Mouse (Mus musculus) adrenal gland, adult 18-20 months (tissue): ENCODE results near the gene Adsl. TPM values are rescaled to one million over a fixed set of nuclear protein-coding genes. Genes with fewer than 3 reads are reported as not detected.

Experiments used
- DNase-seq, 2 experiments: peaks; one replicate each; pipeline ENCODE4 v3.0.0; 2021 to 2022; ENCODE audit warnings: low spot score in 2 of 2
- microRNA-seq, 2 experiments: library from miRNA; unstranded; fragments of <30 nt; microRNA quantifications; one replicate each; pipeline ENCODE4 v1.2.0; 2021; ENCODE audit warnings: borderline number of aligned reads in 2 of 2
- total RNA-seq, 2 experiments: library from RNA; stranded (reverse); gene quantifications; 1 replicate in 1 of 2; 2 replicates in 1 of 2; pipeline ENCODE4 v1.2.3; 2021

Adsl gene
- total RNA-seq, 2 experiments from 2014 or later: 34.8 to 37.1 TPM

DNA sequence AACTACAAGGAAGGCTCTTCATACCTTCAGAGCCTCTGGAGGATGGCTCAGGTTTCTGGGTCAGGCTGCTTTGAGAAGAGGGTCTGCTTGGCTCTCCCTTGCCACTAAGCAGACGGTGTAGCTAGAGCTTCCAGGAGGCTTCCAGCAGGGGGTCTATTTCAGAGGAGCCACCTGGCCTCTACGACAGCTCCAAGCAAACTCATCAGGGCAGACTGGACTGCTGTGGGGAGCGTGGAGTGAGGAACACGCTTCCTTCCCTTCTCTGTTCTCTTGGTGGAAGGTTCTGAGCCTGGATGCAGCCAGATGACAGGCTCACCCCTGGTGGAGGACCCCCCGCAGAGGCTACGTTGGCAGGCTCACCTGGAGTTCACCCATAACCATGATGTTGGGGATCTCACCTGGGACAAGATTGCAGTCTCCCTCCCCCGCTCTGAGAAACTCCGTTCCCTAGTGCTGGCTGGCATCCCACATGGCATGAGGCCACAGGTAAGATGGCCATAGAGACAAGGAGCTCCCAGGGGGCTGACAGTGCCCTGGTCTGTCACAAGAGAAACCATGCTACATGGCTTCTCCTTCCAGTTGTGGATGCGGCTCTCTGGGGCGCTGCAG lies 57.9 kb downstream of the Adsl start:
- DNase-seq: no peak

DNA sequence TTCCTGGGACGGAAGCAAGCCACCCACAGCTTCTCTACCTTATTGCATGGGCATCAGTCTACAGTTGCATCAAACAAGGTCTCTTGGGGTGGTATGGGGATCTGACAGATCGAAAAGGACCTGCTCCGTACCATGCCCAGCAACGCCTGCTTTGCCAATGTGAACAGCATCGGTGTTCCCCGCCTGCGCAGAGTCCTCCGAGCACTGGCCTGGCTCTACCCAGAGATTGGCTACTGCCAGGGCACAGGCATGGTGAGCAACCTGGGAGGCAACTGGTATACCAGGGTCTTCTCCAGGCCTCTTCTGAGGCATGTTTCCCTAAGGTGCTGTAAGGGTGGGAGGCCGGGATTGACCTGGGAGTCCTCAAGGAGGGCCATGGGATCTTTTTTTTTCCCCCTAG lies 59.0 kb downstream of the Adsl start:
- DNase-seq: no peak

DNA sequence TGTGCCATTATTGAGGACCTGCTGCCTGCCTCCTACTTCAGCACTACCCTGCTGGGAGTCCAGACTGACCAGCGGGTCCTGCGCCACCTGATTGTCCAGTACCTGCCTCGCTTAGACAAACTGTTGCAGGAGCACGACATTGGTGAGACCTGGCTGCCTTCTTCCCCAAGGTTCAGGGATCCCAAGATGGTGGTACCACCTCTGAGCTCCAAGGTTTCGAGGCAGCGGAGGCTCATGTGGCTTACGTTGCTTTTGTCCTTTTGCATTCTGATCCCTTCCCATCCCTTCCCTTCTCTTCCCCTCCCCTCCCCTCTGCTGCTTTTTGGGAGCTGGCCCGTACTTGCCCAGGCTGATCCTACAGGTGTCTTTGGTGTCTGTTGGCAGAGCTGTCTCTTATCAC lies 59.6 kb downstream of the Adsl start:
- DNase-seq: no peak

DNA sequence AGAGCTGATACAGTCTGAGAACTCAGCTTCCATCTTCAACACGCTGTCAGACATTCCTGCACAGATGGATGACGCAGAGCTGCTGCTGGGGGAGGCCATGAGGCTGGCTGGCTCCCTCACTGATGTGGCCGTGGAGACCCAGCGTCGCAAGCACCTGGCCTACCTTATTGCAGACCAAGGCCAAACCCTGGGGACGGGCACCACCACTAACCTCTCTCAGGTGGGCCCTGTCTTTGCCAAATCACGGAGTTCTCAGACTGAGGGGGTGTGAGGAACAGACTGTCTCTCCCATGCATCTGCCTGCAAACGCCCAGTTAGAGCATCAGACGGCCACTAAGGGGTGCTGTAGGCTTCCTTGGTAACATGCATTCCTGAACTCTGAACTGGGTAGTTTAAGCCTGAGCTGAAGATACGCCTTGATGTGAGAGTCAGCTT lies 60.4 kb downstream of the Adsl start:
- DNase-seq: no peak

DNA sequence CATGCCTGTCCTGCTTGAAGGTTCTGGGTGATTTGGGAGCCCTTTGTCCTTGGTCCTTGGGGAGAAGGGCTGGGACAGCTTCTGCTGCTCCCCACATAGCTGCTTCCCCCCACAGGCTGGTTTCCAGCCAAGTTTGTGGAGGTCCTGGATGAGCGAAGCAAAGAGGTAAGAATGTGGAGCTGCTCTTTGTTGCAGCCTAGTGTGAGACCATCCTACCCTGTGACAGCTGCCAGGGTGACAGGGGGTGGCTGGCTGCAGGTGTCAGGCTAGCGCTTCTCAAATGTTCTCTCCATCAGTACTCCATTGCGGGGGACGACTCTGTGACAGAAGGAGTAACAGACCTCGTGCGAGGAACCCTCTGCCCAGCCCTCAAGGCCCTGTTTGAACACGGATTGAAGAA lies 61.8 kb downstream of the Adsl start:
- peak in 1 of 2 experiments; percentile 16 for DNase-seq

DNA sequence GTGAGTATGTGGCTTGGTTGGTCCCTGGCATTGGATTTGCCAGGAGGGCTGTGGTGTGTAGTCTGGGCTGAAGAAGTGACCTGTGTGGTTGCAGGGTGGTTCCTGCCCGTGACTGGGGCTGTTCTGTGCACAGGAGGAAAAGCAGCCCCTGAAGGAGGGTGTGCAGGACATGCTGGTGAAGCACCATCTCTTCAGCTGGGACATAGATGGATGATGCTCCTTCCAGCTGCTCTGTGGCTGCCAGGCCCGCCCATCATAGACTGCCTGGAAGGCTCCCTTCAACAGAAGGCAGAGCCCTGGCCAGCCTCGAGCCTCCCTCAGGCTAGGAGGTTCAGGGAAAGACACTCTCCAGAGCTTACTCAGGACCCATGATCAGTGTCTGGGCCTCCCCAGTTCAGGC lies 63.2 kb downstream of the Adsl start:
- peak in 1 of 2 experiments; percentile 14 for DNase-seq

DNA sequence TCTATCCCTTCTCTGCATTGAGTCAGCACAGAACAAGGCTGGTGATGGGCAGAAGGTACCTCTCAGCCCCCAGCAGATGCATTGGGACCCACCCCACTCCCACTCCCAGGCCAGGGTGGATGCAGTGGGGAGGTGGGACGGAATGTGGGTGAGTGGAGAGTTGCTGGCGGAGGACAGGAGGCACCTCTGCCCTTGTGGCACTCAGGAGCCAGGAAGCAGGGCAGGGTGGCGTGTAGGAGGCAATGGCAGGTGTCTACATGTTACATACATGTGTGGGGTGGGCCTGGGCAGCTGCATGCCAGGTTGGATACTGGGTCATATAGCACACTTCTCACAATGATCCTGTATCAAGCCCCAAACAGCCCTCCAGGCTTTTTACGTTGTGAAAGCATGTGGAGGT lies 64.1 kb downstream of the Adsl start:
- no peak for DNase-seq

DNA sequence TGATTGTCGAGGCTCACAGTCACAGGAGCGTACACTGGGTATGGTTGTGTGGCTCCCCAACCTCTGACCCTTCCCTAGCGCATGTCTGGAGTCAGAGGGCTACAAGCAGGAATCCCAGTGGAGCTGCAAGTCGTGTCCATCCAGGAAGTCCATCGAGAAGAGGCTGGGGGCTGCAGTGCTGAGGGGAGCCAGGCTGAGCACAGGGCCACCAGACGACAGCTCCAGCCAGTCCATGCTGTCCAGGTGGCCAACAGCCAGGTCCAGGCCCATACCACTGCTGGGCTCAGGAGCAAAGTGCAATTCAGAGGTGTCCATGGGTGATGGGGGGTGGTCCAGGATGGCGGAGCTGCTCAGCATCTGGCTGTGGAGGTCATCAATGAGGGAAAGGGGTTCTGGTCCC lies 64.9 kb downstream of the Adsl start:
- DNase-seq: no peak

DNA sequence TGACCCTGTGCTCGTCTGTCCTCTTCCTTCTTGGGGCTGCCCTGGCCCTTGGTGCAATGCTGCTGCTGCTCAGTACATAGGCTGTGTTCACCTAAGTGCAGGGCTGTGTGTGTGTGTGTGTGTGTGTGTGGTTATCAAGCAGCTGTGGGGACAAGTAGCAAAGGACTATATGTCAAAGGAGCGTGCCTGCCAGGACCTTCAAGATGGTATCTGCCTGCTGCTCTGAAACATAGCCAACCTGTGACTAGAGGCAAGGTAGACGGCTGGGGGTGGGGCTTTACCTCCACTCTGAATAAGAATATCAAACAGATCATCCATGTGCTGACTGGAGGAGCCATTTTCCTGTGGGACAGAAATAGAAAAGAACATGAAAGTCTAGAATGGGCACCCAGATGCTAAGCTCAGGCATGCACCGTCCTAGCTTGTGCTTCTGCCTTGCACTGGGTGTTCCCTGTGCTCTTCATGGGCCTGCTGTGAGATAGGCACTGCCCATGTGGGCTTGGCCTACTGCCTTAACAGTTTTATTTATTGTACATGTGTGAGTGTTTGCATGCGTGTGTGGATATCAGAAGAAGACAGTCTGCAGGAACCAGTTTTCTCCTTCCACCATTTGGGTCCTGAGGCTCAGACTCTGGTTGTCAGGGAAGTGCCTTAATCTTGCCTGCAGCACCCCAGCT lies 66.9 kb downstream of the Adsl start:
- no peak for DNase-seq

DNA sequence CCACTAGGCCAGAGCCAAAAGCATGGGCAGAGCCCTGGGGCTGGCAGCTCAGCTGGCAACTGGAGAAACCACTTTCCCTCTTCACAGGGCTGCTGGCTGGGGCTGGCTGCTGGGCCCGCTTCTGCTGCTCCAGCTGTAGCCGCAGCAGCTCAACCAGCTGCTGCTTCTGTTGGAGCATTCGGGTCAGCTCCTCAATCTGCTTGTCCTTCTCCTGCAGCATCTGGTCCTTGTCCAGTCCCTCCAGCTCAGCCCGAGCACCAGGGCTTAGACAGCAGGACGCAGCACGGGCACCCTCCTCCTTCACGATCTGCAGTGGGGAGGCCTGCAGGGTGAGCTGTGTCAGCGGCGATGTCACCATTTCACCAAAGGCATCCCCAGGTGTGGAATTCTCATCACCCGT lies 68.2 kb downstream of the Adsl start:
- DNase-seq: no peak

DNA sequence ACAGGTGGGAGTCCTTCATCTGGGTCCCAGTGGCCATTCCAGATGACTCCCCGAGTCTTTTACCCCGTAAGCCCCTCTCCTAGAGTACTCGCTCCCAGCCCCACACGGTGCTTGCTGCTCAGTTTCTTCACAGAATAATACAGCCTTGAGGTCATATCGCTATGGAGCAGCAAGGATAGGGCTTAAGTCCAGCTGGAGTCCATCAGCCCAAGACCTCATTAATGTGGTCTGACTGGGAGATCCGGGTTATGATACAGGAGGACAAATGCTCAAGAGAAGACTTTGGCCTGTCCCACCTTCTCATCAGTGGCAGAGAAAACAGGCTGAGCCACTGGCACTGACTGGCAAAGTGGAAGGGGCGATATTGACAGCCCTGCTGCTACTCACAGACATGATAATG lies 69.0 kb downstream of the Adsl start:
- no peak for DNase-seq

Small RNAs within 50 kb of the gene (microRNA-seq; reads per million reads assigned to microRNA genes)
- gene Mir5113: 16.1 to 23.3 reads per million in 2 experiments

Other genes with a start within 250 kb of the Adsl start
- gene Tnrc6b, start 237.2 kb upstream of the Adsl start, total RNA-seq: 10 to 100 TPM; 30.8 to 36.8 TPM
- 10 to 100 TPM; 15.6 to 26.6 TPM for gene Sgsm3, start 29.3 kb downstream of the Adsl start, total RNA-seq
- 10 to 100 TPM; 24.3 to 29.4 TPM for gene Mrtfa, start 242.3 kb downstream of the Adsl start, total RNA-seq